ENCODE assay signal across 7 mouse cellular contexts in genomic region chr4:57717354-57717753, GRCm38 (mm10). TPM values are rescaled to one million over a fixed set of nuclear protein-coding genes. Genes with fewer than 3 reads are reported as not detected.
DNase-seq lines count a peak whose midpoint lies in the region; ATAC-seq and TF ChIP-seq lines count a peak whose summit lies in the region.

Gene Akap2, plus strand, starts transcription at chr4:57717657.

- no peak within 1 kb of the TSS for H3K27ac ChIP-seq in spleen, adult 2 months (ENCODE audit: insufficient read depth, low read length)
- no peak within 1 kb of the TSS for H3K27ac ChIP-seq in hindbrain, embryonic 13.5 days
- no peak within 1 kb of the TSS for H3K27ac ChIP-seq in midbrain, embryonic 14.5 days (replicated peaks; ENCODE audit: low read depth, low read length)

- no peak within 1 kb of the TSS for H3K4me3 ChIP-seq in spleen, adult 2 months (ENCODE audit: extremely low read depth, insufficient read depth, insufficient read length)
- H3K4me3 ChIP-seq in hindbrain, embryonic 13.5 days: no peak within 1 kb of the TSS
- no peak within 1 kb of the TSS for H3K4me3 ChIP-seq in midbrain, embryonic 14.5 days (replicated peaks; ENCODE audit: low read depth, low read length)

- no peaks in the 10 kb centered on the region for H3K27me3 ChIP-seq in spleen, adult 2 months (ENCODE audit: control insufficient read depth, insufficient read depth, low read length)
- 0 out of 2 replicates have a peak, but pooled peaks cover 3% of the 10 kb centered on the region for H3K27me3 ChIP-seq in hindbrain, embryonic 13.5 days
- no peaks in the 10 kb centered on the region for H3K27me3 ChIP-seq in midbrain, embryonic 14.5 days (ENCODE audit: control insufficient read depth, insufficient read depth, low read length)

- H3K4me2 ChIP-seq in hindbrain, embryonic 13.5 days: no peak within 1 kb of the TSS
- no peak within 1 kb of the TSS for H3K4me2 ChIP-seq in midbrain, embryonic 14.5 days (ENCODE audit: low read length)

- DNase-seq in spleen, adult 2 months (ENCODE audit: low read depth in 1 of 2, low spot score in 2 of 2): no peak
- no peak for DNase-seq in spleen, adult 12 weeks (ENCODE audit: low spot score)
- DNase-seq in gastrocnemius, adult 8-10 months (ENCODE audit: low spot score in 2 of 2): no peak
- no peak for DNase-seq in midbrain, embryonic 14.5 days
- DNase-seq in thymus, postnatal 36 days: no peak

- no peaks in the 10 kb centered on the region for H3K36me3 ChIP-seq in spleen, adult 2 months (ENCODE audit: control insufficient read depth, insufficient read depth, low read length)
- H3K36me3 ChIP-seq in hindbrain, embryonic 13.5 days: no peaks in the 10 kb centered on the region
- H3K36me3 ChIP-seq in midbrain, embryonic 14.5 days (ENCODE audit: control insufficient read depth, insufficient read depth, low read length): no peaks in the 10 kb centered on the region

- no peak for TF ChIP-seq CTCF in spleen, adult 2 months (IDR thresholded peaks at IDR 0.05; ENCODE audit: extremely low read depth, insufficient read depth, insufficient read length, insufficient replicate concordance)

- no peak within 1 kb of the TSS for H3K9ac ChIP-seq in hindbrain, embryonic 13.5 days
- H3K9ac ChIP-seq in midbrain, embryonic 14.5 days (replicated peaks; ENCODE audit: low read length): no peak within 1 kb of the TSS

- no peak for ATAC-seq in hindbrain, embryonic 13.5 days (ENCODE audit: low FRiP score)
- no peak for ATAC-seq in midbrain, embryonic 14.5 days (ENCODE audit: low FRiP score, low TSS enrichment)
- no peak for ATAC-seq in erythroid progenitor cell, adult 5-6 weeks (replicated peaks; ENCODE audit: low FRiP score, poor library complexity, severe bottlenecking)

- peaks cover 4% of the 10 kb centered on the region; the same call in 1 of the 2 replicates for H3K4me1 ChIP-seq in spleen, adult 2 months (ENCODE audit: control insufficient read depth, insufficient read depth, insufficient read length)
- peaks cover 5% of the 10 kb centered on the region for H3K4me1 ChIP-seq in hindbrain, embryonic 13.5 days (replicated peaks)
- H3K4me1 ChIP-seq in midbrain, embryonic 14.5 days (ENCODE audit: control insufficient read depth, insufficient read depth, low read length): no peaks in the 10 kb centered on the region

- WGBS in spleen, adult 2 months: 91% methylated on average over 9 of the region's 9 CpGs
- 72% methylated on average over 9 of the region's 9 CpGs for WGBS in hindbrain, embryonic 13.5 days
- 73% methylated on average over 9 of the region's 9 CpGs for WGBS in midbrain, embryonic 14.5 days

- TF ChIP-seq POLR2A in spleen, adult 2 months (IDR thresholded peaks at IDR 0.05; ENCODE audit: low read depth, low read length): no peak

- H3K9me3 ChIP-seq in hindbrain, embryonic 13.5 days: no peaks in the 10 kb centered on the region
- no peaks in the 10 kb centered on the region for H3K9me3 ChIP-seq in midbrain, embryonic 14.5 days (ENCODE audit: control insufficient read depth, low read length)

RNA-seq across cellular contexts. Expression of gene Akap2, which starts in this region (rescaled TPM):
- polyA plus RNA-seq in spleen, adult 2 months (2012; rRNA removed): 23.6 and 29.0 TPM in 2 replicates
- 10 to 100 TPM; 16.7 to 33.5 (median 23.6) TPM for total RNA-seq in gastrocnemius, adult 8-10 months (2022)
- polyA plus RNA-seq in hindbrain, embryonic 13.5 days (2015; fragmentation: Nextera tagmentation; extraction: Ambion mirVana): 17.0 and 17.7 TPM in 2 replicates
- polyA plus RNA-seq in midbrain, embryonic 14.5 days (2014; fragmentation: Nextera tagmentation; extraction: Ambion mirVana): 6.6 and 10.6 TPM in 2 replicates
- total RNA-seq in erythroid progenitor cell, adult 5-6 weeks (2015; ENCODE audit: low replicate concordance): not detected in 2 replicates
- 0.90 TPM in 1 of 2 replicates, not detected in the other for total RNA-seq in erythroid progenitor cell, adult 5-6 weeks (2017; ENCODE audit: low replicate concordance)

Comparison
In these comparisons a context has a peak if more than half of its experiments do, and no peak if none do; other contexts are left out.
1. RNA of gene Akap2 (total RNA-seq): 16.7 to 33.5 TPM in gastrocnemius, adult 8-10 months; 0.90 TPM in erythroid progenitor cell, adult 5-6 weeks; every median in the first group is over 4 times any median in the second.